Mouse (Mus musculus) megakaryocyte, embryonic 14.5 days (primary cell): Measurements from ENCODE around the gene Psmd8. TPM values are rescaled to one million over a fixed set of nuclear protein-coding genes. Genes with fewer than 3 reads are reported as not detected.
A peak's percentile ranks its signal among the peaks of the same experiment; 100 is the strongest.

Experiments
- H3K27me3 ChIP-seq: replicated peaks from 2 replicates; pipeline ENCODE3; 2012; ENCODE audit warnings: inconsistent platforms
- H3K36me3 ChIP-seq: replicated peaks from 2 replicates; pipeline ENCODE3; 2012; ENCODE audit warnings: low read length, inconsistent platforms, mixed read lengths
- H3K4me1 ChIP-seq: 2 replicates; pipeline ENCODE4 v1.6.1; 2012; ENCODE audit warnings: inconsistent platforms
- H3K4me3 ChIP-seq: replicated peaks from 2 replicates; pipeline ENCODE3; 2012; ENCODE audit warnings: moderate library complexity, mild to moderate bottlenecking, inconsistent platforms
- H3K9me3 ChIP-seq: 2 replicates; pipeline ENCODE4 v1.6.1; 2012; ENCODE audit warnings: inconsistent platforms
- FLI1 ChIP-seq: IDR thresholded peaks from 2 replicates; pipeline ENCODE4 v1.6.1; 2012; ENCODE audit warnings: low read length, inconsistent platforms, mixed read lengths
- GATA1 ChIP-seq: IDR thresholded peaks from 3 replicates; pipeline ENCODE4 v1.6.1; 2012; ENCODE audit warnings: mixed read lengths, low read length, inconsistent platforms, borderline replicate concordance
- polyA plus RNA-seq: library from polyadenylated mRNA; stranded (reverse); fragments of >175 nt; gene quantifications from 2 replicates; pipeline ENCODE4 v1.2.3, GENCODE M21; 2012; ENCODE audit warnings: low replicate concordance; ENCODE audit not compliant: insufficient read depth

The Psmd8 gene
- polyA plus RNA-seq, 1 experiment: 177 TPM

- TF ChIP-seq FLI1 (no peak), GATA1 (no peak)
- H3K4me1 ChIP-seq: peaks cover 60% of the 10 kb centered on the region
- H3K9me3 ChIP-seq: no peaks in the 10 kb centered on the region
- H3K4me3 ChIP-seq: no peak overlapping the region
- H3K27me3 ChIP-seq: peaks cover 8% of the 10 kb centered on the region
- H3K36me3 ChIP-seq: no peaks in the 10 kb centered on the region
These were observed 43.1 kb downstream of the Psmd8 start for GRCm38 (mm10) chr7:29137429-29137828.

- H3K9me3 ChIP-seq: no peaks in the 10 kb centered on the region
- H3K27me3 ChIP-seq: peaks cover 8% of the 10 kb centered on the region
- no peak for TF ChIP-seq FLI1
- TF ChIP-seq GATA1: no peak
- no peaks in the 10 kb centered on the region for H3K36me3 ChIP-seq
- H3K4me3 ChIP-seq: peak within 1 kb of the TSS; percentile 90
- H3K4me1 ChIP-seq: peaks cover 54% of the 10 kb centered on the region
These were observed 45.7 kb downstream of the Psmd8 start, which contains the start of gene Rasgrp4 for GRCm38 (mm10) chr7:29134693-29135386. Gene Rasgrp4, plus strand, starts transcription at chr7:29134851.

GRCm38 (mm10) chr7:29134230-29134629, 46.3 kb downstream of the Psmd8 start:
- Histone ChIP-seq H3K27me3 (peaks cover 8% of the 10 kb centered on the region), H3K36me3 (no peaks in the 10 kb centered on the region), H3K4me3 (peak overlapping the region; percentile 90), H3K9me3 (no peaks in the 10 kb centered on the region), H3K4me1 (peaks cover 56% of the 10 kb centered on the region)
- no peak for TF ChIP-seq GATA1
- no peak for TF ChIP-seq FLI1

- H3K4me3 ChIP-seq: peak overlapping the region; percentile 10
- no peak for TF ChIP-seq GATA1
- no peak for TF ChIP-seq FLI1
These were observed 51.8 kb downstream of the Psmd8 start for GRCm38 (mm10) chr7:29128725-29129124.

GRCm38 (mm10) chr7:29126173-29126915, 54.2 kb downstream of the Psmd8 start:
- H3K4me3 ChIP-seq: peak overlapping the region; percentile 14
- H3K9me3 ChIP-seq: no peaks in the 10 kb centered on the region
- TF ChIP-seq FLI1 (no peak), GATA1 (no peak)
- no peaks in the 10 kb centered on the region for H3K36me3 ChIP-seq
- peaks cover 28% of the 10 kb centered on the region for H3K27me3 ChIP-seq
- peaks cover 61% of the 10 kb centered on the region for H3K4me1 ChIP-seq

More at GRCm38 (mm10) chr7:29128725-29129124, 51.8 kb downstream of the Psmd8 start:
- Histone ChIP-seq H3K4me1 (peaks cover 61% of the 10 kb centered on the region), H3K27me3 (peaks cover 17% of the 10 kb centered on the region), H3K36me3 (no peaks in the 10 kb centered on the region), H3K9me3 (no peaks in the 10 kb centered on the region)

GRCm38 (mm10) chr7:29124970-29125369, 55.5 kb downstream of the Psmd8 start, which contains the start of gene Ryr1:
Gene Ryr1, minus strand, starts transcription at chr7:29125179.
- Histone ChIP-seq H3K4me1 (peaks cover 50% of the 10 kb centered on the region), H3K27me3 (peaks cover 32% of the 10 kb centered on the region), H3K9me3 (no peaks in the 10 kb centered on the region), H3K4me3 (peak within 1 kb of the TSS; percentile 81), H3K36me3 (no peaks in the 10 kb centered on the region)
- no peak for TF ChIP-seq GATA1
- TF ChIP-seq FLI1: no peak

Other genes starting within 250 kb of the Psmd8 start
- 517 and 590 TPM in 2 replicates for gene Actn4, start 218.4 kb downstream of the Psmd8 start, polyA plus RNA-seq
- 143 and 185 TPM in 2 replicates for gene Eif3k, start 198.8 kb downstream of the Psmd8 start, polyA plus RNA-seq
- 270 and 353 TPM in 2 replicates for gene Map4k1, start 198.7 kb downstream of the Psmd8 start, polyA plus RNA-seq
- gene Ryr1, start 55.5 kb downstream of the Psmd8 start, polyA plus RNA-seq: 0.12 TPM in 1 of 2 replicates, not detected in the other
- gene Rasgrp4, start 45.9 kb downstream of the Psmd8 start, polyA plus RNA-seq: 1.9 and 7.5 TPM in 2 replicates
- 75.5 and 135 TPM in 2 replicates for gene Fam98c, start 24.5 kb downstream of the Psmd8 start, polyA plus RNA-seq
- 16.0 and 26.1 TPM in 2 replicates for gene Ggn, start 10.5 kb downstream of the Psmd8 start, polyA plus RNA-seq
- gene Spred3, start 10.3 kb downstream of the Psmd8 start, polyA plus RNA-seq: 5.9 and 7.0 TPM in 2 replicates
- gene Catsperg1, start 33.3 kb upstream of the Psmd8 start, polyA plus RNA-seq: 0.19 and 0.61 TPM in 2 replicates
- 32.5 and 42.2 TPM in 2 replicates for gene Kcnk6, start 51.8 kb upstream of the Psmd8 start, polyA plus RNA-seq
- gene Yif1b, start 57.6 kb upstream of the Psmd8 start, polyA plus RNA-seq: 1,324 and 2,330 TPM in 2 replicates
- gene 2200002D01Rik, start 67.8 kb upstream of the Psmd8 start, polyA plus RNA-seq: 0.46 TPM in 1 of 2 replicates, not detected in the other
- gene Spint2, start 101.2 kb upstream of the Psmd8 start, polyA plus RNA-seq: 19.9 and 37.0 TPM in 2 replicates
- 12.7 and 22.8 TPM in 2 replicates for gene Ppp1r14a, start 108.6 kb upstream of the Psmd8 start, polyA plus RNA-seq
- 1.2 TPM in 1 of 2 replicates, not detected in the other for gene Dpf1, start 123.2 kb upstream of the Psmd8 start, polyA plus RNA-seq